Mouse (Mus musculus): ENCODE measurements around the gene Ptpn23.

- TF ChIP-seq CTCF (IDR thresholded peaks at IDR 0.05; ENCODE audit: low read depth) (no peak), EP300 (IDR thresholded peaks at IDR 0.05; ENCODE audit: low read depth) (no peak)
Observed at GRCm38 (mm10) chr9:110362337-110362736, 45.7 kb downstream of the Ptpn23 start.

All from heart, postnatal 0 days (tissue).